Mouse (Mus musculus) layer of hippocampus, postnatal 14 days (tissue): ENCODE measurements around the gene H2al1i. TPM values are rescaled to one million over a fixed set of nuclear protein-coding genes. Genes with fewer than 3 reads are reported as not detected.
"Not testable (repeated sequence)": the region's sequence is repeated elsewhere in the genome, so short reads cannot be mapped to it uniquely, and the experiment has no call there.

Experiments
- DNase-seq, 2 experiments: peaks; one replicate each; pipeline ENCODE4 v3.0.0; 2021 to 2022; ENCODE audit warnings: low spot score in 2 of 2, mixed read lengths in 1 of 2
- long read RNA-seq, 2 experiments: library from polyadenylated mRNA; stranded (forward); transcript quantifications; one replicate each; pipeline ENCODE4 v2.0.0; 2021
- total RNA-seq, 2 experiments: library from RNA; stranded (reverse); gene quantifications; 2 replicates each; pipeline ENCODE4 v1.2.3; 2021

The H2al1i gene
- total RNA-seq = not detected
- long read RNA-seq, experiment 1 = 0 reads
- long read RNA-seq, experiment 2 = 0 reads

- DNase-seq = not testable (repeated sequence)
Measured at GRCm38 (mm10) chrX:11324359-11324758, at the start of gene H2al1i. Gene H2al1i (plus strand): TSS chrX:11324659.

DNA sequence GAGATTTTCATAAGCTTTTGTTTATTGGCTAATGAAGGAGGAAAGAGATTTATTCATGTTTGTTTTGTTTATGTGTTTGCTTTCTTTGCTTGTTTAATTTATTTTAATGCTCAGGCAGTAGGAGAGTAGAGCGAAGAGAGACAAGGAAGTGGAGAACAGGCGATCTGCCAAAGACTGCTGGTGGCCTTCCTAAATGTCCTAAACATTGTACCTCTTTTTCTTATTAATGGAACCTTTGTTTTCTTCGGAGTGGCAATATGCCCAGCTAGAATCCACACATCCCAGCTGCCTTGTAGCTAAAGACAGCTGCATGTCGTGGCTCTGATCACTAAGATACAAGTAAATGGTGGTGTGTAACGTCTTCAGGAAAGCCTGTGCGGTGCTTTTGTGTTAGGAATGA is 47.4 kb upstream of the H2al1i start:
- peak in 1 of 2 experiments; percentile 14 for DNase-seq

GRCm38 (mm10) chrX:11280741-11281140 is 43.7 kb upstream of the H2al1i start:
- no peak for DNase-seq

DNA sequence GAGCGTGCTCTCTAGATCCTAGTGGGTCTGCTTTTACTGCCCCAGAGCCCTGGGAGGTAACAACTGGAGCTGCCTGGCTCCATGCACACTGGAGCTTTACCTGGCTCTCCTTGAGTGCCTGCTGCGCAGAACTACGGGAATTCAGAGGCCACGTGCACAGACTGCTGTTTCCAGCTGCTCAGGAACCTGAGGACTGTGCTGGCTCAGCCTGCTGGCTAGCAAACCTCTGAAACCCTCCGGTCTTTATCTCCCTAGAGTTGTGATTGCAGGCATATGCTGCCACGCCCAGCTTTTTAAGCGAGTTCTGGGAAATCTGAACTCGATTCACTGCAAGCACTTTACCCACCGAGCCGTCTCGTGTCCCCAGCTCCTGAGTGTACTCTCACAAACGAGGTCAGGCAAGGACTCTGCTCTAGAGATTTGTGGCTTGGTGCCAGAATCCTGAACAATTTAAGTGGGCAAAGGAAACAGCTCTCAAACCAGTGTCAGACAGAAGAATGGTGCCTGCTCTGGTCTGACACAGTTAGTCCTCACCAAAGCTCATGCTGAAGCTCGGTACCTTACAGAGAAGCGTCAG is 36.1 kb upstream of the H2al1i start:
- DNase-seq = peak in 1 of 2 experiments; percentile 12

- DNase-seq = no peak
Measured at GRCm38 (mm10) chrX:11289244-11289643, 35.2 kb upstream of the H2al1i start.

DNA sequence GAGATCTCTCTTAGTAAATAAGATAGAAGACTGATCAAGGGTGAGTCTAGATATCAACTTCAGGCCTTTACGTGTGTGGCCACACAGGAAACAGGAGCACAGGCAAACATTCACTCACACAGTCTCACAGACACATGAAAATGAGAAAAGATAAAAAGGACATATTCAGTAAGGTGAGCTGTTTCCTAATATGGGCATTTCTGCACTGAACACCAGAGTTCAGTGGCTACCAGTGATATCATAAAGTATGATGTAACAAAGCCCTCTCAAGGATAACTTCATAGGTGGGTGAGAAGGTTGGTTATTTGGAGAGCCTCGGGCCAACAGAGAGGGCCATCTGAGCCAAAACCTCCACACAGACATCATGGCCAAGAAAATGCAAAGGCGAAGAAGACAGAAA is 25.5 kb upstream of the H2al1i start, which contains the start of gene H2al1a:
Gene H2al1a (plus strand): TSS at position 301 of the 400 bp plus-strand sequence.
- not testable (repeated sequence) for DNase-seq

- not testable (repeated sequence) for DNase-seq
Measured at GRCm38 (mm10) chrX:11302132-11302531, 22.3 kb upstream of the H2al1i start, which contains the start of gene H2al1b. Gene H2al1b (plus strand): TSS chrX:11302432.

- not testable (repeated sequence) for DNase-seq
Measured at GRCm38 (mm10) chrX:11305355-11305754, 19.1 kb upstream of the H2al1i start, which contains the start of gene H2al1c. Gene H2al1c (plus strand): TSS chrX:11305655.

- DNase-seq = not testable (repeated sequence)
Measured at GRCm38 (mm10) chrX:11308524-11308923, 15.9 kb upstream of the H2al1i start, which contains the start of gene H2al1d. Gene H2al1d (plus strand): TSS chrX:11308824.

- DNase-seq = not testable (repeated sequence)
Measured at GRCm38 (mm10) chrX:11311634-11312033, 12.8 kb upstream of the H2al1i start, which contains the start of gene H2al1e. Gene H2al1e (plus strand): TSS chrX:11311934.

GRCm38 (mm10) chrX:11314858-11315257 is 9.6 kb upstream of the H2al1i start, which contains the start of gene H2al1f:
Gene H2al1f (plus strand): TSS chrX:11315158.
- not testable (repeated sequence) for DNase-seq

DNA sequence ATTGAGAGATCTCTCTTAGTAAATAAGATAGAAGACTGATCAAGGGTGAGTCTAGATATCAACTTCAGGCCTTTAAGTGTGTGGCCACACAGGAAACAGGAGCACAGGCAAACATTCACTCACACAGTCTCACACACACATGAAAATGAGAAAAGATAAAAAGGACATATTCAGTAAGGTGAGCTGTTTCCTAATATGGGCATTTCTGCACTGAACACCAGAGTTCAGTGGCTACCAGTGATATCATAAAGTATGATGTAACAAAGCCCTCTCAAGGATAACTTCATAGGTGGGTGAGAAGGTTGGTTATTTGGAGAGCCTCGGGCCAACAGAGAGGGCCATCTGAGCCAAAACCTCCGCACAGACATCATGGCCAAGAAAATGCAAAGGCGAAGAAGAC is 6.5 kb upstream of the H2al1i start, which contains the start of gene H2al1g:
Gene H2al1g (plus strand): TSS at position 301 of the 400 bp plus-strand sequence.
- not testable (repeated sequence) for DNase-seq

- DNase-seq = not testable (repeated sequence)
Measured at GRCm38 (mm10) chrX:11321192-11321591, 3.3 kb upstream of the H2al1i start, which contains the start of gene H2al1h. Gene H2al1h (plus strand): TSS chrX:11321492.

DNA sequence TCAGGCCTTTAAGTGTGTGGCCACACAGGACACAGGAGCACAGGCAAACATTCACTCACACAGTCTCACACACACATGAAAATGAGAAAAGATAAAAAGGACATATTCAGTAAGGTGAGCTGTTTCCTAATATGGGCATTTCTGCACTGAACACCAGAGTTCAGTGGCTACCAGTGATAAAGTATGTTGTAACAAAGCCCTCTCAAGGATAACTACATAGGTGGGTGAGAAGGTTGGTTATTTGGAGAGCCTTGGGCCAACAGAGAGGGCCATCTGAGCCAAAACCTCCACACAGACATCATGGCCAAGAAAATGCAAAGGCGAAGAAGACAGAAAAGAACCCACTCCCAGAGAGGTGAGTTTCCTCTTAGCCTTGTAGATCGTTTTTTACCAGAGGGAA is 3.1 kb downstream of the H2al1i start, which contains the start of gene H2al1j:
Gene H2al1j (plus strand): TSS at position 301 of the 400 bp plus-strand sequence.
- not testable (repeated sequence) for DNase-seq

DNA sequence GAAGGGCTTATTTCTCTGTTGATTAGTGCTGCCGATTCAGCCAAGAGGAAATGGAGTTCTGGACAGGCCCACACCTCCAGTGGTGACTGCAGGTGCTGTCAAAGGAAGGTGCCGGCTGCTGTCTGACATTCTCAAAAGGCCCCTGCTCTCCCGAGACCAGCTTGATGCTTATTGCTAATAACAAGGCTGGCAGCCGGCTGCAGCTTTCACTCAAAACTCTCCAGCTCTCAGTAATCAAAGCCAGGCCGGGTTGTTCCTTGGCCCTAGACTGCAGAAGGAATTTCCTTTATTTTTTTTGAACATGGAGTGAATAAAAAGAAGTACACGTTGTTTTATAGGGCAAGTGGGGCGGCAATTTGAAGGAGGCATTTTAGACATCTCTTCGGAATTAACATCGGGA is 21.3 kb downstream of the H2al1i start:
- DNase-seq = peak in 1 of 2 experiments; percentile 40

DNA sequence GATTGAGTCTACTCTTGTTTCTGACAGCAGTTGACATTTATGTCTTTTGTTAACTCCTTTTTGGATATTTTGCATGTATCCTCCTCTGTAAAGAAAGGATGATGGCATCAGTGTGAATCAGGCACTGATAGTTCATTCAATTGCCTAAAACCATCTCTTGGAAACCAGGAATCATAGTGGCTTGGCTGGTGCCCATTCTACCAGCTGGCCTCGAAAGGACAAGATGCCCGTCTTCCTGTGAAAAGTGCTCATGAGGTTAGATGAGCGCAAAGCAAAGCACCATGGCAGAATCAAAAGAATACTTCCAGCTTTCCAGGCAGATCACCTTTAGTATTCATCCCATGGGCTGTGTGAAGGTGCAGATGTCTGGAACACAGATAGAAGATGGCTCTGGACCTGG is 22.3 kb downstream of the H2al1i start:
- DNase-seq = no peak

DNA sequence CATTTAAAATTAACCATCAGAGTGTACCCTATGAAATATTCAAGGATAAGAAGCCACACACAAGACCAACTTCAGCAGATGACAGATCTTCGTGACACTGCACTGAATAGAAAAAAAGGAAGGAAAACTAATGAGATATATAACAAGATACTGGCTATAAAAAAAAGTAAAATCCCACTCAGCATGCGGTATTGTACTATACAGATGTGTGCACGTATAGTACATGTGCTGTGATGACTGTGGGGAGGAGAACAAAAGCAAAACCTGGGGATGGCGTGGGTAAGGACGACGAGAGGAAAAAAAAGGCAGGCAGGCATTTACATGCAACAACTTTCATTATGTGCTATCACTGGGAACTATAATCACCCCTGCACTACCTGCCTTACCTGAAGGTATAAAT is 36.4 kb downstream of the H2al1i start:
- DNase-seq = no peak

DNA sequence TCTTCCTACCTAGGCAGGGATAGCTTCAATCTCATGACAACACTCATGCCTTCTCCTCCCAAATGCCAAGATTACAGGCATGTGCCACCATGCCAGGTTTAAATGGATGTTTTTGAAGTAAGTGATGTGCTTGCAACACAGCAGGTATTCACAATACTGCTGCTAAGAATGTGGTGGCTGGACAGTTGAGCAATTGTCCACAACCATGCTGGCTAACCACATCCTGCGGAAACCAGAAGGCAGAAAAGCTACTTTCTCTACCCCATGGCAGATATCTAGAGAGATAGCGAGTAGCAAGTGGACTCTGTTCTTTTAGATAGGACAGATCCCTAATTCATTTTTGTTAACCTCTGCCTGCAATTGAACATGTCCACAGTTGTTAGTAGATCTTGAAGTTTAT is 36.8 kb downstream of the H2al1i start:
- no peak for DNase-seq

GRCm38 (mm10) chrX:11363890-11364289 is 39.4 kb downstream of the H2al1i start:
- no peak for DNase-seq

DNA sequence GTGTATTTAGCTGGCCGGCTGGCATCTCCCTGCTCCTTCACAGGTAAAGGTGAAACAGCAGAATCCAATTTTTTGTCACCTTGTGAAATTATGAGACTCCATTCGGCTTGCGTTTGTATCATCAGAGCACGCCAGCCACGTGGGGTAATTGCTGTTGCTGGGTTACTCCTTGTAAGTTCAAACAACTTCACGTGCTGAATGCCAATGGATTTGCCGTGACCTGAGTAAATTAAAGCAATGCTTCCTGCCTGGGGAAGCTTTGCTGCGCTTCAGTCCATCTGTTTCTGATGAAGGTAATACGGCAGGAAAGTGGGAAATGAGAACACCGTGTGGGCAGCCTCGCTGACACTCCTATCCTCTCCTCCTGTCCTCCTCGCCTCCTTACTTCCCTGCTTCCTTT is 40.7 kb downstream of the H2al1i start:
- no peak for DNase-seq
